ENCODE assay signal across 33 mouse cellular contexts in genomic region chr19:45194651-45195050, GRCm38 (mm10). TPM values are rescaled to one million over a fixed set of nuclear protein-coding genes. Genes with fewer than 3 reads are reported as not detected.
DNase-seq lines count a peak whose midpoint lies in the region; ATAC-seq and TF ChIP-seq lines count a peak whose summit lies in the region.
"Had no signal": no experiment of that assay in that cellular context is flagged by ENCODE, and none has a peak within 500 bp of the region (broad histone marks: within the 10 kb centered on the region; RNA-seq: fewer than 3 reads in every experiment).

No protein-coding gene starts in this region.

- no peaks in the 10 kb centered on the region for H3K36me3 ChIP-seq in E14TG2a.4 (ENCODE audit: insufficient read depth, low read length)
- no peaks in the 10 kb centered on the region for H3K36me3 ChIP-seq in hindbrain, embryonic 14.5 days (replicated peaks; ENCODE audit: control insufficient read depth, insufficient read depth)
- H3K36me3 ChIP-seq: embryonic facial prominence, embryonic 15.5 days; hindbrain, embryonic 12.5 days; intestine, embryonic 15.5 days had no signal

- H3K4me3 ChIP-seq in E14TG2a.4 (replicated peaks; ENCODE audit: low read length): no peak overlapping the region
- H3K4me3 ChIP-seq in hindbrain, embryonic 14.5 days (replicated peaks; ENCODE audit: low read length): no peak overlapping the region
- H3K4me3 ChIP-seq: embryonic facial prominence, embryonic 15.5 days; gastrocnemius, adult 2 months; hindbrain, embryonic 12.5 days; intestine, embryonic 15.5 days had no signal

- in situ Hi-C loops in Patski (cut with MboI; ENCODE audit: low pct_unique_long_range_greater_than_20kb): no loop called here

- TF ChIP-seq CTCF in E14TG2a.4 (conservative IDR thresholded peaks at IDR 0.05; ENCODE audit: low read length) (0 out of 2 replicates have a peak, but pooled peaks have one; percentile 3), Patski (IDR thresholded peaks at IDR 0.05) (no peak)

- H3K9me3 ChIP-seq in E14TG2a.4 (ENCODE audit: low read length): no peaks in the 10 kb centered on the region
- 0 out of 2 replicates have a peak, but pooled peaks cover 6% of the 10 kb centered on the region for H3K9me3 ChIP-seq in hindbrain, embryonic 14.5 days (ENCODE audit: control insufficient read depth, low read length)

- no peaks in the 10 kb centered on the region for H3K4me1 ChIP-seq in E14TG2a.4 (replicated peaks; ENCODE audit: low read depth, low read length)
- H3K4me1 ChIP-seq in hindbrain, embryonic 14.5 days (replicated peaks; ENCODE audit: control insufficient read depth, insufficient read depth, low read length): no peaks in the 10 kb centered on the region
- H3K4me1 ChIP-seq: embryonic facial prominence, embryonic 15.5 days; hindbrain, embryonic 12.5 days; intestine, embryonic 15.5 days had no signal

- 63% methylated on average over 4 of the region's 4 CpGs for WGBS in hindbrain, embryonic 14.5 days

- H3K4me2 ChIP-seq in hindbrain, embryonic 14.5 days (replicated peaks): no peak overlapping the region
- H3K4me2 ChIP-seq: embryonic facial prominence, embryonic 15.5 days; heart, embryonic 11.5 days; hindbrain, embryonic 12.5 days; intestine, embryonic 15.5 days had no signal

- no peak overlapping the region for H3K9ac ChIP-seq in hindbrain, embryonic 14.5 days
- H3K9ac ChIP-seq: embryonic facial prominence, embryonic 15.5 days; forebrain, postnatal 0 days; hindbrain, embryonic 12.5 days; intestine, embryonic 15.5 days had no signal

- CTCF ChIA-PET in Patski (lab: Charles Lee): interaction anchor here (1.2 kb wide), 1 partner anchor 14 kb away, joined by 3 read pairs; no protein-coding TSS in a partner anchor

- POLR2A ChIA-PET in Patski (lab: Charles Lee): no interaction called here

- no peak overlapping the region for H3K27ac ChIP-seq in hindbrain, embryonic 14.5 days
- H3K27ac ChIP-seq: embryonic facial prominence, embryonic 15.5 days; gastrocnemius, adult 2 months; hindbrain, embryonic 12.5 days; intestine, embryonic 15.5 days had no signal

- DNase-seq in heart, adult 11 months: peak; percentile 56
- DNase-seq in heart, adult 18-20 months: no peak
- DNase-seq in 416B (ENCODE audit: low read depth): peak; percentile 11
- no peak for DNase-seq in Patski (ENCODE audit: low read depth, low spot score)
- DNase-seq in embryo, embryonic 10 days (ENCODE audit: low spot score): no peak
- no peak for DNase-seq in hindbrain, embryonic 14.5 days (ENCODE audit: low spot score)
- no peak for DNase-seq in layer of hippocampus, adult 18-20 months (ENCODE audit: low spot score in 2 of 2)
- DNase-seq: adrenal gland, postnatal 10 days; adrenal gland, postnatal 36 days; cerebellum, adult 2 months; cerebellum, adult 9-11 months; cerebellum, postnatal 25 days; embryo, embryonic 11 days; forebrain, postnatal 0 days; gastrocnemius, adult 2 months; gastrocnemius, postnatal 25 days; kidney, adult 11 months; kidney, adult 8-10 months had no signal

- peak; percentile 21 for ATAC-seq in Patski
- no peak for ATAC-seq in hindbrain, embryonic 14.5 days (ENCODE audit: low FRiP score)
- ATAC-seq: activated CD4-positive, CD25-positive, alpha-beta regulatory T cell, adult 4 months; forebrain, embryonic 14.5 days; forebrain, postnatal 0 days; hindbrain, embryonic 16.5 days; intestine, embryonic 15.5 days had no signal

- no peaks in the 10 kb centered on the region for H3K27me3 ChIP-seq in E14TG2a.4 (ENCODE audit: insufficient read depth, low read length)
- H3K27me3 ChIP-seq in Patski: peaks cover 10% of the 10 kb centered on the region
- H3K27me3 ChIP-seq in hindbrain, embryonic 14.5 days (ENCODE audit: control insufficient read depth, insufficient read depth, low read length): no peaks in the 10 kb centered on the region
- H3K27me3 ChIP-seq: embryonic facial prominence, embryonic 15.5 days; hindbrain, embryonic 12.5 days; intestine, embryonic 15.5 days had no signal

RNA-seq across cellular contexts. Expression of gene Lbx1, which starts 41.0 kb away (rescaled TPM):
- total RNA-seq in heart, adult 18-20 months (2021): under 1 TPM in 1 of 2 experiments, not detected in 1; 0.18 TPM
- polyA plus RNA-seq in Patski (2021): not detected
- 18.5 and 20.4 TPM in 2 replicates for polyA plus RNA-seq in hindbrain, embryonic 14.5 days (2014; fragmentation: Nextera tagmentation; extraction: Ambion mirVana)
- not detected for total RNA-seq in layer of hippocampus, adult 18-20 months (2021)
- total RNA-seq: common myeloid progenitor, adult 5-6 weeks; forebrain, postnatal 0 days; hematopoietic stem cell, adult 5-6 weeks had no signal
- polyA plus RNA-seq: activated CD4-positive, CD25-positive, alpha-beta regulatory T cell, adult 4 months; forebrain, embryonic 11.5 days; forebrain, embryonic 14.5 days; forebrain, postnatal 0 days; frontal cortex, adult 2 months; heart, embryonic 14.5 days; heart, postnatal 0 days had no signal

RNA-seq across cellular contexts. Expression of gene Tlx1, which starts 44.2 kb away (rescaled TPM):
- total RNA-seq in heart, adult 18-20 months (2021): not detected
- not detected for polyA plus RNA-seq in Patski (2021)
- 1.7 and 3.4 TPM in 2 replicates for polyA plus RNA-seq in hindbrain, embryonic 14.5 days (2014; fragmentation: Nextera tagmentation; extraction: Ambion mirVana)
- total RNA-seq in layer of hippocampus, adult 18-20 months (2021): not detected
- total RNA-seq: adrenal gland, postnatal 36 days; common myeloid progenitor, adult 5-6 weeks; forebrain, postnatal 0 days; gastrocnemius, adult 2 months; gastrocnemius, postnatal 25 days; heart, postnatal 25 days; hematopoietic stem cell, adult 5-6 weeks had no signal
- polyA plus RNA-seq: activated CD4-positive, CD25-positive, alpha-beta regulatory T cell, adult 4 months; forebrain, embryonic 11.5 days; forebrain, embryonic 14.5 days; forebrain, postnatal 0 days; frontal cortex, adult 2 months had no signal

Comparison
In these comparisons a context has a peak if more than half of its experiments do, and no peak if none do; other contexts are left out.
1. DNase-seq: peak in heart, adult 11 months (single experiment) and 416B (single experiment); none in heart, adult 18-20 months (0 of 2), Patski (single experiment), embryo, embryonic 10 days (single experiment), hindbrain, embryonic 14.5 days (single experiment) and layer of hippocampus, adult 18-20 months (0 of 2).